Mouse (Mus musculus): ENCODE measurements around the gene Tlcd1. TPM values are rescaled to one million over a fixed set of nuclear protein-coding genes. Genes with fewer than 3 reads are reported as not detected.
A peak's percentile ranks its signal among the peaks of the same experiment; 100 is the strongest.
"Not testable (repeated sequence)": the region's sequence is repeated elsewhere in the genome, so short reads cannot be mapped to it uniquely, and the experiment has no call there.

Gene Tlcd1
- polyA plus RNA-seq (2016; fragmentation: Nextera tagmentation; extraction: Ambion mirVana) = 8.8 and 9.2 TPM in 2 replicates

GRCm38 (mm10) chr11:78176402-78176862, at the start of gene Tlcd1, which contains the start of gene Nek8:
Tlcd1 (plus strand) TSS chr11:78176711.
Nek8 (minus strand) TSS chr11:78176675.
- Histone ChIP-seq H3K4me3 (peak within 1 kb of the TSS; percentile 70), H3K4me1 (peaks cover 63% of the 10 kb centered on the region), H3K27ac (replicated peaks) (peak within 1 kb of the TSS; percentile 92), H3K27me3 (replicated peaks; ENCODE audit: low read depth, poor library complexity, severe bottlenecking) (no peaks in the 10 kb centered on the region), H3K9me3 (no peaks in the 10 kb centered on the region), H3K36me3 (replicated peaks) (peaks cover 39% of the 10 kb centered on the region)
- WGBS = under 1% methylated on average over 32 of the region's 32 CpGs
- DNase-seq (ENCODE audit: low spot score) = peak; percentile 92

GRCm38 (mm10) chr11:78126739-78127138, 49.8 kb upstream of the Tlcd1 start:
- Histone ChIP-seq H3K27me3 (replicated peaks; ENCODE audit: low read depth, poor library complexity, severe bottlenecking) (no peaks in the 10 kb centered on the region), H3K36me3 (replicated peaks) (peaks cover 15% of the 10 kb centered on the region), H3K9me3 (no peaks in the 10 kb centered on the region), H3K27ac (replicated peaks) (no peak overlapping the region), H3K4me1 (0 out of 2 replicates have a peak, but pooled peaks cover 5% of the 10 kb centered on the region), H3K4me3 (no peak overlapping the region)
- WGBS = 84% methylated on average over 4 of the region's 4 CpGs
- no peak for DNase-seq (ENCODE audit: low spot score)

GRCm38 (mm10) chr11:78129458-78129857, 47.1 kb upstream of the Tlcd1 start:
- H3K27me3 ChIP-seq (replicated peaks; ENCODE audit: low read depth, poor library complexity, severe bottlenecking) = no peaks in the 10 kb centered on the region
- no peaks in the 10 kb centered on the region for H3K9me3 ChIP-seq
- no peak for DNase-seq (ENCODE audit: low spot score)
- 88% methylated on average over 8 of the region's 8 CpGs for WGBS
- H3K4me1 ChIP-seq = 0 out of 2 replicates have a peak, but pooled peaks cover 5% of the 10 kb centered on the region
- H3K36me3 ChIP-seq (replicated peaks) = peaks cover 16% of the 10 kb centered on the region
- no peak overlapping the region for H3K27ac ChIP-seq (replicated peaks)
- H3K4me3 ChIP-seq = no peak overlapping the region

GRCm38 (mm10) chr11:78133915-78134314, 42.6 kb upstream of the Tlcd1 start:
- Histone ChIP-seq H3K27me3 (replicated peaks; ENCODE audit: low read depth, poor library complexity, severe bottlenecking) (no peaks in the 10 kb centered on the region), H3K9me3 (no peaks in the 10 kb centered on the region), H3K27ac (replicated peaks) (no peak overlapping the region), H3K4me3 (no peak overlapping the region), H3K4me1 (peaks cover 8% of the 10 kb centered on the region; the same call in 1 of the 2 replicates), H3K36me3 (replicated peaks) (peaks cover 16% of the 10 kb centered on the region)
- WGBS = 94% methylated on average over 6 of the region's 6 CpGs
- no peak for DNase-seq (ENCODE audit: low spot score)

GRCm38 (mm10) chr11:78134344-78134743, 42.2 kb upstream of the Tlcd1 start:
- Histone ChIP-seq H3K4me1 (peaks cover 8% of the 10 kb centered on the region; the same call in 1 of the 2 replicates), H3K36me3 (replicated peaks) (peaks cover 16% of the 10 kb centered on the region), H3K27me3 (replicated peaks; ENCODE audit: low read depth, poor library complexity, severe bottlenecking) (no peaks in the 10 kb centered on the region), H3K4me3 (no peak overlapping the region), H3K27ac (replicated peaks) (no peak overlapping the region), H3K9me3 (no peaks in the 10 kb centered on the region)
- WGBS = 86% methylated on average over 3 of the region's 3 CpGs
- DNase-seq (ENCODE audit: low spot score) = no peak

GRCm38 (mm10) chr11:78135314-78135713, 41.2 kb upstream of the Tlcd1 start:
- not testable (repeated sequence) for H3K27ac ChIP-seq (replicated peaks); H3K9me3 ChIP-seq; H3K4me1 ChIP-seq; H3K4me3 ChIP-seq; H3K27me3 ChIP-seq (replicated peaks; ENCODE audit: low read depth, poor library complexity, severe bottlenecking); DNase-seq (ENCODE audit: low spot score)
- peaks cover 13% of the 10 kb centered on the region for H3K36me3 ChIP-seq (replicated peaks)
- 94% methylated on average over 7 of the region's 7 CpGs for WGBS

- H3K4me1 ChIP-seq = peaks cover 8% of the 10 kb centered on the region; the same call in 1 of the 2 replicates
- H3K36me3 ChIP-seq (replicated peaks) = peaks cover 13% of the 10 kb centered on the region; the same call in 1 of the 2 replicates
- H3K9me3 ChIP-seq = no peaks in the 10 kb centered on the region
- H3K4me3 ChIP-seq = no peak overlapping the region
- 87% methylated on average over 1 of the region's 1 CpGs for WGBS
- no peak for DNase-seq (ENCODE audit: low spot score)
- H3K27me3 ChIP-seq (replicated peaks; ENCODE audit: low read depth, poor library complexity, severe bottlenecking) = no peaks in the 10 kb centered on the region
- no peak overlapping the region for H3K27ac ChIP-seq (replicated peaks)
Observed at GRCm38 (mm10) chr11:78136132-78136531, 40.4 kb upstream of the Tlcd1 start.

- peaks cover 4% of the 10 kb centered on the region; the same call in 1 of the 2 replicates for H3K36me3 ChIP-seq (replicated peaks)
- WGBS = 76% methylated on average over 4 of the region's 4 CpGs
- H3K9me3 ChIP-seq = no peaks in the 10 kb centered on the region
- no peak overlapping the region for H3K4me3 ChIP-seq
- no peak overlapping the region for H3K27ac ChIP-seq (replicated peaks)
- peaks cover 8% of the 10 kb centered on the region; the same call in 1 of the 2 replicates for H3K4me1 ChIP-seq
- H3K27me3 ChIP-seq (replicated peaks; ENCODE audit: low read depth, poor library complexity, severe bottlenecking) = no peaks in the 10 kb centered on the region
- no peak for DNase-seq (ENCODE audit: low spot score)
Observed at GRCm38 (mm10) chr11:78137584-78137983, 38.9 kb upstream of the Tlcd1 start.

- Histone ChIP-seq H3K4me1 (peaks cover 8% of the 10 kb centered on the region; the same call in 1 of the 2 replicates), H3K27ac (replicated peaks) (no peak overlapping the region), H3K4me3 (no peak overlapping the region), H3K9me3 (no peaks in the 10 kb centered on the region), H3K36me3 (replicated peaks) (peaks cover 2% of the 10 kb centered on the region), H3K27me3 (replicated peaks; ENCODE audit: low read depth, poor library complexity, severe bottlenecking) (no peaks in the 10 kb centered on the region)
- WGBS = 80% methylated on average over 3 of the region's 3 CpGs
- DNase-seq (ENCODE audit: low spot score) = no peak
Observed at GRCm38 (mm10) chr11:78138023-78138422, 38.5 kb upstream of the Tlcd1 start.

- 82% methylated on average over 5 of the region's 5 CpGs for WGBS
- DNase-seq (ENCODE audit: low spot score) = no peak
- Histone ChIP-seq H3K27me3 (replicated peaks; ENCODE audit: low read depth, poor library complexity, severe bottlenecking) (no peaks in the 10 kb centered on the region), H3K4me1 (peaks cover 8% of the 10 kb centered on the region; the same call in 1 of the 2 replicates), H3K27ac (replicated peaks) (no peak overlapping the region), H3K9me3 (no peaks in the 10 kb centered on the region), H3K36me3 (replicated peaks) (peaks cover 29% of the 10 kb centered on the region), H3K4me3 (no peak overlapping the region)
Observed at GRCm38 (mm10) chr11:78140665-78141064, 35.8 kb upstream of the Tlcd1 start.

- Histone ChIP-seq H3K9me3 (no peaks in the 10 kb centered on the region), H3K27me3 (replicated peaks; ENCODE audit: low read depth, poor library complexity, severe bottlenecking) (no peaks in the 10 kb centered on the region), H3K27ac (replicated peaks) (no peak overlapping the region), H3K4me1 (no peaks in the 10 kb centered on the region), H3K4me3 (no peak overlapping the region), H3K36me3 (replicated peaks) (peaks cover 57% of the 10 kb centered on the region)
- no peak for DNase-seq (ENCODE audit: low spot score)
- WGBS = 87% methylated on average over 2 of the region's 2 CpGs
Observed at GRCm38 (mm10) chr11:78143520-78143919, 33.0 kb upstream of the Tlcd1 start.

- DNase-seq (ENCODE audit: low spot score) = no peak
- WGBS = 88% methylated on average over 5 of the region's 5 CpGs
- no peaks in the 10 kb centered on the region for H3K27me3 ChIP-seq (replicated peaks; ENCODE audit: low read depth, poor library complexity, severe bottlenecking)
- H3K9me3 ChIP-seq = no peaks in the 10 kb centered on the region
- no peak overlapping the region for H3K4me3 ChIP-seq
- no peak overlapping the region for H3K27ac ChIP-seq (replicated peaks)
- H3K36me3 ChIP-seq (replicated peaks) = peaks cover 82% of the 10 kb centered on the region
- H3K4me1 ChIP-seq = no peaks in the 10 kb centered on the region
Observed at GRCm38 (mm10) chr11:78146168-78146567, 30.3 kb upstream of the Tlcd1 start.

GRCm38 (mm10) chr11:78146707-78147543, 29.6 kb upstream of the Tlcd1 start:
- no peak for DNase-seq (ENCODE audit: low spot score)
- Histone ChIP-seq H3K27ac (replicated peaks) (no peak overlapping the region), H3K27me3 (replicated peaks; ENCODE audit: low read depth, poor library complexity, severe bottlenecking) (no peaks in the 10 kb centered on the region), H3K4me1 (no peaks in the 10 kb centered on the region), H3K36me3 (replicated peaks) (peaks cover 88% of the 10 kb centered on the region), H3K9me3 (no peaks in the 10 kb centered on the region), H3K4me3 (no peak overlapping the region)
- WGBS = 93% methylated on average over 6 of the region's 6 CpGs

Data from embryonic facial prominence, embryonic 10.5 days (tissue).